Mouse (Mus musculus): ENCODE measurements around the gene Dbn1. TPM values are rescaled to one million over a fixed set of nuclear protein-coding genes. Genes with fewer than 3 reads are reported as not detected.

The Dbn1 gene
- polyA plus RNA-seq, 1 experiment from 2014 or later, result 572 TPM

GRCm38 (mm10) chr13:55523278-55523677, 35.4 kb upstream of the Dbn1 start:
- no peaks in the 10 kb centered on the region for H3K36me3 ChIP-seq
- H3K9me3 ChIP-seq, result no peaks in the 10 kb centered on the region
- ATAC-seq (ENCODE audit: low FRiP score, low read depth), result no peak
- WGBS, result 68% methylated on average over 17 of the region's 17 CpGs
- no peak overlapping the region for H3K4me2 ChIP-seq
- no peaks in the 10 kb centered on the region for H3K27me3 ChIP-seq
- no peak overlapping the region for H3K4me3 ChIP-seq
- no peak overlapping the region for H3K9ac ChIP-seq
- no peaks in the 10 kb centered on the region for H3K4me1 ChIP-seq (replicated peaks)
- no peak overlapping the region for H3K27ac ChIP-seq (replicated peaks)

- Histone ChIP-seq H3K4me3 (no peak overlapping the region), H3K9me3 (no peaks in the 10 kb centered on the region), H3K4me2 (no peak overlapping the region), H3K9ac (no peak overlapping the region), H3K4me1 (replicated peaks) (no peaks in the 10 kb centered on the region), H3K27me3 (no peaks in the 10 kb centered on the region), H3K27ac (replicated peaks) (no peak overlapping the region), H3K36me3 (no peaks in the 10 kb centered on the region)
- 63% methylated on average over 8 of the region's 8 CpGs for WGBS
- ATAC-seq (ENCODE audit: low FRiP score, low read depth), result no peak
Measured at GRCm38 (mm10) chr13:55522730-55523129, 34.8 kb upstream of the Dbn1 start.

- Histone ChIP-seq H3K4me1 (replicated peaks) (no peaks in the 10 kb centered on the region), H3K9me3 (no peaks in the 10 kb centered on the region), H3K27me3 (no peaks in the 10 kb centered on the region), H3K36me3 (no peaks in the 10 kb centered on the region), H3K9ac (no peak overlapping the region), H3K27ac (replicated peaks) (no peak overlapping the region), H3K4me2 (no peak overlapping the region), H3K4me3 (no peak overlapping the region)
- WGBS, result 83% methylated on average over 4 of the region's 4 CpGs
- no peak for ATAC-seq (ENCODE audit: low FRiP score, low read depth)
Measured at GRCm38 (mm10) chr13:55519606-55520005, 31.7 kb upstream of the Dbn1 start.

GRCm38 (mm10) chr13:55516955-55517354, 29.0 kb upstream of the Dbn1 start:
- no peak overlapping the region for H3K4me3 ChIP-seq
- no peak overlapping the region for H3K4me2 ChIP-seq
- no peak overlapping the region for H3K27ac ChIP-seq (replicated peaks)
- ATAC-seq (ENCODE audit: low FRiP score, low read depth), result no peak
- H3K36me3 ChIP-seq, result no peaks in the 10 kb centered on the region
- peaks cover 13% of the 10 kb centered on the region for H3K4me1 ChIP-seq (replicated peaks)
- H3K27me3 ChIP-seq, result no peaks in the 10 kb centered on the region
- 6% methylated on average over 5 of the region's 5 CpGs for WGBS
- no peaks in the 10 kb centered on the region for H3K9me3 ChIP-seq
- no peak overlapping the region for H3K9ac ChIP-seq

GRCm38 (mm10) chr13:55513828-55514227, 25.9 kb upstream of the Dbn1 start:
- Histone ChIP-seq H3K4me3 (peak overlapping the region; percentile 85), H3K36me3 (no peaks in the 10 kb centered on the region), H3K27ac (replicated peaks) (no peak overlapping the region), H3K9ac (no peak overlapping the region), H3K27me3 (no peaks in the 10 kb centered on the region), H3K4me1 (replicated peaks) (peaks cover 30% of the 10 kb centered on the region), H3K9me3 (no peaks in the 10 kb centered on the region), H3K4me2 (peak overlapping the region; percentile 79)
- 32% methylated on average over 9 of the region's 9 CpGs for WGBS
- ATAC-seq (ENCODE audit: low FRiP score, low read depth), result no peak

- peak; percentile 80 for ATAC-seq (ENCODE audit: low FRiP score, low read depth)
- Histone ChIP-seq H3K36me3 (no peaks in the 10 kb centered on the region), H3K4me1 (replicated peaks) (peaks cover 30% of the 10 kb centered on the region), H3K9ac (peak within 1 kb of the TSS; percentile 90), H3K4me3 (peak within 1 kb of the TSS; percentile 85), H3K27ac (replicated peaks) (peak within 1 kb of the TSS; percentile 91), H3K9me3 (no peaks in the 10 kb centered on the region), H3K4me2 (peak within 1 kb of the TSS; percentile 79), H3K27me3 (no peaks in the 10 kb centered on the region)
- under 1% methylated on average over 53 of the region's 55 CpGs for WGBS
Measured at GRCm38 (mm10) chr13:55513111-55513748, 25.3 kb upstream of the Dbn1 start, which contains the start of gene Pdlim7. Gene Pdlim7 (minus strand): TSS chr13:55513676.

- H3K4me2 ChIP-seq, result peak overlapping the region; percentile 79
Measured at GRCm38 (mm10) chr13:55512379-55513031, 24.6 kb upstream of the Dbn1 start.

GRCm38 (mm10) chr13:55511492-55511861, 23.6 kb upstream of the Dbn1 start:
- Histone ChIP-seq H3K9ac (no peak overlapping the region), H3K4me1 (replicated peaks) (peaks cover 30% of the 10 kb centered on the region), H3K27ac (replicated peaks) (peak overlapping the region; percentile 47; the same call in 1 of the 2 replicates), H3K27me3 (no peaks in the 10 kb centered on the region), H3K36me3 (peaks cover 10% of the 10 kb centered on the region), H3K4me2 (peak overlapping the region; percentile 79), H3K4me3 (peak overlapping the region; percentile 85; the same call in 1 of the 2 replicates), H3K9me3 (no peaks in the 10 kb centered on the region)
- ATAC-seq (ENCODE audit: low FRiP score, low read depth), result no peak
- WGBS, result 49% methylated on average over 5 of the region's 5 CpGs

More at GRCm38 (mm10) chr13:55512379-55513031, 24.6 kb upstream of the Dbn1 start:
- 1% methylated on average over 25 of the region's 25 CpGs for WGBS
- Histone ChIP-seq H3K4me1 (replicated peaks) (peaks cover 30% of the 10 kb centered on the region), H3K9ac (peak overlapping the region; percentile 90), H3K4me3 (peak overlapping the region; percentile 85), H3K36me3 (peaks cover 2% of the 10 kb centered on the region; the same call in 1 of the 2 replicates), H3K27me3 (no peaks in the 10 kb centered on the region), H3K9me3 (no peaks in the 10 kb centered on the region), H3K27ac (replicated peaks) (peak overlapping the region; percentile 91)
- ATAC-seq (ENCODE audit: low FRiP score, low read depth), result peak; percentile 58

- 16% methylated on average over 6 of the region's 6 CpGs for WGBS
- H3K27me3 ChIP-seq, result no peaks in the 10 kb centered on the region
- peak overlapping the region; percentile 47; the same call in 1 of the 2 replicates for H3K27ac ChIP-seq (replicated peaks)
- peaks cover 16% of the 10 kb centered on the region for H3K36me3 ChIP-seq
- H3K9me3 ChIP-seq, result no peaks in the 10 kb centered on the region
- no peak overlapping the region for H3K9ac ChIP-seq
- no peak overlapping the region for H3K4me3 ChIP-seq
- H3K4me2 ChIP-seq, result peak overlapping the region; percentile 79
- peaks cover 30% of the 10 kb centered on the region for H3K4me1 ChIP-seq (replicated peaks)
- ATAC-seq (ENCODE audit: low FRiP score, low read depth), result peak; percentile 24
Measured at GRCm38 (mm10) chr13:55510668-55511491, 23.0 kb upstream of the Dbn1 start.

- Histone ChIP-seq H3K9ac (no peak overlapping the region), H3K36me3 (peaks cover 22% of the 10 kb centered on the region), H3K4me3 (no peak overlapping the region), H3K9me3 (no peaks in the 10 kb centered on the region), H3K27me3 (no peaks in the 10 kb centered on the region), H3K4me1 (replicated peaks) (peaks cover 30% of the 10 kb centered on the region), H3K27ac (replicated peaks) (peak overlapping the region; percentile 47; the same call in 1 of the 2 replicates), H3K4me2 (no peak overlapping the region; the same call in 1 of the 2 replicates)
- WGBS, result 38% methylated on average over 3 of the region's 3 CpGs
- ATAC-seq (ENCODE audit: low FRiP score, low read depth), result no peak
Measured at GRCm38 (mm10) chr13:55510332-55510667, 22.4 kb upstream of the Dbn1 start.

GRCm38 (mm10) chr13:55508531-55508930, 20.6 kb upstream of the Dbn1 start:
- H3K36me3 ChIP-seq, result peaks cover 39% of the 10 kb centered on the region
- WGBS, result 89% methylated on average over 10 of the region's 10 CpGs

GRCm38 (mm10) chr13:55507877-55508276, 20.0 kb upstream of the Dbn1 start:
- Histone ChIP-seq H3K36me3 (peaks cover 46% of the 10 kb centered on the region), H3K27me3 (no peaks in the 10 kb centered on the region), H3K4me3 (no peak overlapping the region), H3K4me1 (replicated peaks) (peaks cover 25% of the 10 kb centered on the region), H3K9ac (no peak overlapping the region), H3K4me2 (no peak overlapping the region), H3K9me3 (no peaks in the 10 kb centered on the region), H3K27ac (replicated peaks) (no peak overlapping the region)
- ATAC-seq (ENCODE audit: low FRiP score, low read depth), result no peak
- 64% methylated on average over 11 of the region's 11 CpGs for WGBS

More at GRCm38 (mm10) chr13:55508531-55508930, 20.6 kb upstream of the Dbn1 start:
- Histone ChIP-seq H3K27me3 (no peaks in the 10 kb centered on the region), H3K9ac (no peak overlapping the region), H3K4me3 (no peak overlapping the region), H3K27ac (replicated peaks) (no peak overlapping the region), H3K4me2 (no peak overlapping the region), H3K4me1 (replicated peaks) (peaks cover 25% of the 10 kb centered on the region), H3K9me3 (no peaks in the 10 kb centered on the region)
- no peak for ATAC-seq (ENCODE audit: low FRiP score, low read depth)

All from hindbrain, embryonic 15.5 days (tissue).